Comparison of ENCODE assay signal across 1 mouse cellular context in the genomic region with DNA sequence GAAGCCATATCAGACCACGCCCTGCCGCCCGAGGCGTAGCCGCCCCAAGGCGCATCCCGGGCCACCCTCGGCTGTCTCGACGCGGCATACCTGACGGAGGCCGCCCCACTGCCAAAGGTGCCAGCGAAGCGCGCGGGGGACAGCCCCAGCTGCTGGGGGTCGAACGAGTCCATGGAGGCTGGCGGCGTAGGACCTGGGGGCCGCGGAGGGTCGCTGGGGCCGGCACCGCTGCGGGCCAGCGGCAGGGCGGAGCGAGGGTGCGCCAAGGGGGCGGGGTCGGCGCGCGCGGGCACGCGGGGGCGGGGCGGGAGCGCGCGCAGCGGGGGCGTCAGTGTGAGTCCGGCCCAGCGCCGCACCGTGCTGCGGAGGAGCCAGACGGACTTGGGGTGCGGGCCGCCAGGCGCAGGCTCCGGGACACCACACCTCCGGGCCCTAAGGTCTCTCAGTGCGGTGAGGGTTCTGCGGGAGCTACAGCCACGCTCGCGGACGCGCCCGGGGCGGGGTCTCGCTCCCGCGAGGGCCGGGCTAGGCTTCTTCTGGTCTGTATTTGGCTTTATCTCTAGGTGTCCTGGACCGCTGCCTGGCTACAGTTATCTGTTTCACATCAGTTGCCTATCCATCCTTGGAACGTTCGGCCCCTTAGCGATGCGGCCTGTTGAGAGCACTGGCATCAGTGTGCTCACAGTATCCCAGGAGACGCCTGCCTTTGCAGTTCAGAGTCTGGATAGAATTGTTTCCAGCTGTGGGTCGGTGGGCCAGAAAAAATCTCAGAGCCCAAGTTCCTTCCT.
A peak's percentile ranks its signal among the peaks of the same experiment; 100 is the strongest.
TF ChIP-seq lines count a peak whose summit lies in the region.

No protein-coding gene starts in this region.

TF ChIP-seq in CH12.LX, 34 proteins besides CTCF, POLR2A, EP300 and RAD21 (continued from another document):
- TF ChIP-seq KAT2A (IDR thresholded peaks at IDR 0.05; ENCODE audit: insufficient replicate concordance, low read length), result no peak
- no peak for TF ChIP-seq NRF1 (IDR thresholded peaks at IDR 0.05; ENCODE audit: low read depth, low read length)
- no peak for TF ChIP-seq CHD2 (IDR thresholded peaks at IDR 0.05; ENCODE audit: low read length)
- no peak for TF ChIP-seq BHLHE40 (IDR thresholded peaks at IDR 0.05; ENCODE audit: low read depth, low read length)
- TF ChIP-seq ZMIZ1 (IDR thresholded peaks at IDR 0.05; ENCODE audit: low read depth, low read length), result 0 out of 2 replicates have a peak, but pooled peaks have one; percentile 6
- no peak for TF ChIP-seq PAX5 (IDR thresholded peaks at IDR 0.05; ENCODE audit: low read length)
- TF ChIP-seq ETS1 (conservative IDR thresholded peaks at IDR 0.05; ENCODE audit: low read depth, low read length), result no peak
- no peak for TF ChIP-seq USF2 (conservative IDR thresholded peaks at IDR 0.05; ENCODE audit: low read depth, low read length)
- TF ChIP-seq UBTF (IDR thresholded peaks at IDR 0.05; ENCODE audit: low read depth, low read length), result peak; percentile 40; the same call in 1 of the 2 replicates
- TF ChIP-seq SIN3A (IDR thresholded peaks at IDR 0.05; ENCODE audit: low read length), result no peak
- no peak for TF ChIP-seq ELF1 (IDR thresholded peaks at IDR 0.05; ENCODE audit: low read depth, low read length)
- no peak for TF ChIP-seq SMC3 (IDR thresholded peaks at IDR 0.05; ENCODE audit: low read depth, low read length)
- no peak for TF ChIP-seq ZNF384 (IDR thresholded peaks at IDR 0.05; ENCODE audit: low read depth, low read length)
- TF ChIP-seq MEF2A (IDR thresholded peaks at IDR 0.05; ENCODE audit: borderline replicate concordance, low read depth, low read length), result no peak
- TF ChIP-seq JUND (conservative IDR thresholded peaks at IDR 0.05; ENCODE audit: low read depth, low read length), result no peak
- TF ChIP-seq HCFC1 (IDR thresholded peaks at IDR 0.05; ENCODE audit: low read depth, low read length), result no peak
- no peak for TF ChIP-seq TCF12 (IDR thresholded peaks at IDR 0.05; ENCODE audit: low read depth, low read length)
- TF ChIP-seq MYC (IDR thresholded peaks at IDR 0.05; ENCODE audit: low read depth, low read length), result no peak
TF ChIP-seq in CH12.LX: peak in this region for 4.
